8 mouse cellular contexts compared by ENCODE assay signal in genomic region chr12:49391305-49392040, GRCm38 (mm10). TPM values are rescaled to one million over a fixed set of nuclear protein-coding genes. Genes with fewer than 3 reads are reported as not detected.
DNase-seq lines count a peak whose midpoint lies in the region; ATAC-seq lines count a peak whose summit lies in the region.

No protein-coding gene starts in this region.

- no peak overlapping the region for H3K27ac ChIP-seq in liver, embryonic 11.5 days (ENCODE audit: low read depth, low read length)

- no peak overlapping the region for H3K9ac ChIP-seq in liver, embryonic 11.5 days (ENCODE audit: low read depth, low read length)

- no peaks in the 10 kb centered on the region for H3K36me3 ChIP-seq in liver, embryonic 11.5 days (ENCODE audit: control insufficient read depth, insufficient read depth, low read length)

- H3K4me3 ChIP-seq in liver, embryonic 11.5 days (ENCODE audit: low read depth, low read length): no peak overlapping the region

- peaks cover 67% of the 10 kb centered on the region for H3K27me3 ChIP-seq in liver, embryonic 11.5 days (replicated peaks; ENCODE audit: control insufficient read depth, insufficient read depth, low read length)

- WGBS in liver, embryonic 11.5 days: under 1% methylated on average over 42 of the region's 42 CpGs

- 0 out of 2 replicates have a peak overlapping the region, but pooled peaks have one; percentile 14 for H3K4me2 ChIP-seq in liver, embryonic 11.5 days

- no peaks in the 10 kb centered on the region for H3K4me1 ChIP-seq in liver, embryonic 11.5 days (replicated peaks; ENCODE audit: control insufficient read depth, insufficient read depth, low read length)

- peak; percentile 15; the same call in 1 of the 2 replicates for ATAC-seq in cerebellum, adult (ENCODE audit: insufficient number of reproducible peaks, low FRiP score, low TSS enrichment)
- ATAC-seq in liver, embryonic 11.5 days (replicated peaks; ENCODE audit: low FRiP score): peak; percentile 74

- no peaks in the 10 kb centered on the region for H3K9me3 ChIP-seq in liver, embryonic 11.5 days (ENCODE audit: control insufficient read depth, low read length)

- no peak for DNase-seq in cerebellum, adult 9-11 months
- DNase-seq in ZHBTc4 (ENCODE audit: low read depth, low spot score): peak; percentile 84
- peak; percentile 74 for DNase-seq in forelimb bud, embryonic 11.5 days (ENCODE audit: low read depth, low spot score)
- peak; percentile 71 for DNase-seq in kidney, adult 9 months
- DNase-seq in liver, embryonic 11.5 days (ENCODE audit: low spot score): no peak
- peak; percentile 67 for DNase-seq in right cerebral cortex, postnatal 14 days
- DNase-seq in thymus, postnatal 36 days: no peak

RNA-seq across cellular contexts. Expression of gene Gm43517, which starts 6.5 kb away (rescaled TPM):
- 0.09 TPM in 1 of 2 replicates, not detected in the other for polyA plus RNA-seq in liver, embryonic 11.5 days (2014; fragmentation: Nextera tagmentation; extraction: Ambion mirVana)

RNA-seq across cellular contexts. Expression of gene Foxg1, which starts 9.0 kb away (rescaled TPM):
- 0.74 and 0.75 TPM in 2 replicates for polyA plus RNA-seq in liver, embryonic 11.5 days (2014; fragmentation: Nextera tagmentation; extraction: Ambion mirVana)

Comparison
In these comparisons a context has a peak if more than half of its experiments do, and no peak if none do; other contexts are left out.
1. DNase-seq: peak in ZHBTc4 (single experiment), forelimb bud, embryonic 11.5 days (single experiment), kidney, adult 9 months (single experiment) and right cerebral cortex, postnatal 14 days (single experiment); none in cerebellum, adult 9-11 months (single experiment), liver, embryonic 11.5 days (single experiment) and thymus, postnatal 36 days (0 of 2).